Mouse (Mus musculus) heart, postnatal 25 days (tissue): ENCODE measurements around the gene Pan2. TPM values are rescaled to one million over a fixed set of nuclear protein-coding genes. Genes with fewer than 3 reads are reported as not detected.
"Not testable (repeated sequence)": the region's sequence is repeated elsewhere in the genome, so short reads cannot be mapped to it uniquely, and the experiment has no call there.

Experiments
- DNase-seq: peaks from one replicate; pipeline ENCODE4 v3.0.0; 2022; ENCODE audit warnings: low spot score
- intact Hi-C: fragments of 180-260 bp; cut with DNase I; formaldehyde crosslinking; loops from one replicate; pipeline ENCODE4 v1.15.1; 2025
- total RNA-seq, 2 experiments: library from RNA; stranded (reverse); gene quantifications; 2 replicates each; pipeline ENCODE4 v1.2.3; 2021

The Pan2 gene
- total RNA-seq, result 1 to 10 TPM; 8.2 to 9.4 TPM

GRCm38 (mm10) chr10:128303126-128304021 is at the start of gene Pan2:
Pan2 (plus strand) TSS chr10:128303335.
- intact Hi-C loops, result no loop called here
- DNase-seq, result peak; percentile 100

- no peak for DNase-seq
- intact Hi-C loops, result no loop called here
These were observed 49.4 kb upstream of the Pan2 start, which contains the start of gene Apon for GRCm38 (mm10) chr10:128253677-128254255. Apon (plus strand) TSS chr10:128254096.

GRCm38 (mm10) chr10:128255925-128256324 is 47.2 kb upstream of the Pan2 start:
- intact Hi-C loops, result no loop called here
- DNase-seq, result no peak

- DNase-seq, result no peak
- intact Hi-C loops, result no loop called here
These were observed 46.8 kb upstream of the Pan2 start for GRCm38 (mm10) chr10:128256328-128256727.

- DNase-seq, result no peak
- intact Hi-C loops, result no loop called here
These were observed 44.2 kb upstream of the Pan2 start for GRCm38 (mm10) chr10:128258953-128259352.

- DNase-seq, result no peak
- intact Hi-C loops, result no loop called here
These were observed 43.2 kb upstream of the Pan2 start for GRCm38 (mm10) chr10:128259946-128260345.

- DNase-seq, intact Hi-C loops: not testable (repeated sequence)
These were observed 42.8 kb upstream of the Pan2 start for GRCm38 (mm10) chr10:128260376-128260775.

- no peak for DNase-seq
- intact Hi-C loops, result no loop called here
These were observed 40.8 kb upstream of the Pan2 start for GRCm38 (mm10) chr10:128262300-128262699.

GRCm38 (mm10) chr10:128263393-128264310 is 39.5 kb upstream of the Pan2 start:
- DNase-seq, result no peak
- intact Hi-C loops, result no loop called here

- DNase-seq, result no peak
- intact Hi-C loops, result no loop called here
These were observed 34.8 kb upstream of the Pan2 start, which contains the start of gene Apof for GRCm38 (mm10) chr10:128268371-128268770. Apof (plus strand) TSS chr10:128268671.

GRCm38 (mm10) chr10:128269206-128269910 is 33.8 kb upstream of the Pan2 start:
- intact Hi-C loops, result loop anchor here (1.0 kb wide), 1 partner anchor 20 kb away; no protein-coding TSS in a partner anchor
- no peak for DNase-seq

- intact Hi-C loops, result loop anchor here (5.0 kb wide), 1 partner anchor 38 kb away; the partner anchor contains the start of gene Timeless
- peak; percentile 97 for DNase-seq
These were observed 32.8 kb upstream of the Pan2 start, which contains the start of gene Stat2 for GRCm38 (mm10) chr10:128270287-128270841. Stat2 (plus strand) TSS chr10:128270559.

- intact Hi-C loops, result loop anchor here (5.0 kb wide), 1 partner anchor 39 kb away; the partner anchor contains the start of gene Timeless
- DNase-seq, result no peak
These were observed 32.3 kb upstream of the Pan2 start for GRCm38 (mm10) chr10:128270866-128271265.

- DNase-seq, result no peak
- intact Hi-C loops, result loop anchor here (5.0 kb wide), 1 partner anchor 40 kb away; the partner anchor contains the start of gene Timeless
These were observed 31.3 kb upstream of the Pan2 start for GRCm38 (mm10) chr10:128271883-128272282.

- not testable (repeated sequence) for DNase-seq
- intact Hi-C loops, result loop anchor here (5.0 kb wide), 1 partner anchor 41 kb away; the partner anchor contains the start of gene Timeless
These were observed 30.2 kb upstream of the Pan2 start for GRCm38 (mm10) chr10:128272819-128273439.

GRCm38 (mm10) chr10:128275374-128275773 is 27.8 kb upstream of the Pan2 start:
- DNase-seq, intact Hi-C loops: not testable (repeated sequence)

GRCm38 (mm10) chr10:128278158-128278557 is 25.0 kb upstream of the Pan2 start:
- intact Hi-C loops, result no loop called here
- DNase-seq, result no peak

- no peak for DNase-seq
- intact Hi-C loops, result loop anchor here (10.0 kb wide), 1 partner anchor 146 kb away; no protein-coding TSS in a partner anchor
These were observed 22.2 kb upstream of the Pan2 start for GRCm38 (mm10) chr10:128280943-128281342.
